In the genomic region with DNA sequence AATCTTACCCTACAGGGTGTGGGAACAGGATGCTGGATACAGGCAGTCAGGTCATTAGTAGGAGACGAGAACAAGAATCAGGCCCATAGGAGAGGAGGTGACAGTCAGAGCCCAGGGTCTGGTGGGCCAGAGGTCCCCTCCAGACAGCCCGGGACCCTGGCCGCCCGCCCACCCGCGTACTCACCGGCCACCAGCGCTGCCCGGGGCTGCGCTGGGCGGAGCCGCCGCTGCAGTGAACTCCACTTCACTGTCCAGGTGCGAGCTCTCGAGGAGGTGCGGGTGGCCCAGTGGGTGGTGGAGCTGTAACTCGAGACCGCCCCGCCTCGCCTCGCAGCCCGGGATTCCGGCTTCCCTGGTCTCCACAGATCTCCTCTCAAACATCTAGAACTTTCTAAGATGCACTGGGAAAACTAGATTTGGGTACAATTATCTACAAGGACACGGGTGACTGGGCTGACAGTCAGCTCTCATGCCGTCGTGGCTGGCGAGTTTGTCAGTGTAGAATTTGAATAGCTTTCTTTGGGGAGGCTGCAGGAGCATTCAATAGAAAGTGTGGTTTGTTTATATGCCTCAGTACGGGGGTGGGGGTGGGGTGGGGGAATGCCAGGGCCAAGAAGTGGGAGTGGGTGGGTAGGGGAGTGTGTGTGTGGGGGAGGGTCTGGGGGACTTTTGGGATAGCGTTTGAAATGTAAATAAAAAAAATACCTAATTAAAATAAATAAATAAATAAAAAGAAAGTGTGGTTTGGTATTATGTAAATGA, we compare ENCODE assay signal across 8 mouse cellular contexts. TPM values are rescaled to one million over a fixed set of nuclear protein-coding genes. Genes with fewer than 3 reads are reported as not detected.
DNase-seq lines count a peak whose midpoint lies in the region; ATAC-seq and TF ChIP-seq lines count a peak whose summit lies in the region.

A gene (minus strand): TSS at position 259 of the 762 bp plus-strand sequence.

- no peaks in the 10 kb centered on the region for H3K4me1 ChIP-seq in kidney, embryonic 14.5 days (ENCODE audit: control insufficient read depth, insufficient read depth, low read length)
- no peaks in the 10 kb centered on the region; the same call in 1 of the 2 replicates for H3K4me1 ChIP-seq in hindbrain, embryonic 11.5 days (replicated peaks; ENCODE audit: control insufficient read depth, insufficient read depth, low read length)
- H3K4me1 ChIP-seq in liver, postnatal 0 days (ENCODE audit: insufficient read depth): no peaks in the 10 kb centered on the region; the same call in 1 of the 2 replicates
- H3K4me1 ChIP-seq in stomach, embryonic 14.5 days (ENCODE audit: control insufficient read depth, insufficient read depth, low read length): peaks cover 3% of the 10 kb centered on the region; the same call in 1 of the 2 replicates

- H3K9me3 ChIP-seq in kidney, embryonic 14.5 days (ENCODE audit: control insufficient read depth, low read length): no peaks in the 10 kb centered on the region
- H3K9me3 ChIP-seq in hindbrain, embryonic 11.5 days (ENCODE audit: control insufficient read depth, low read length): no peaks in the 10 kb centered on the region
- H3K9me3 ChIP-seq in liver, postnatal 0 days (ENCODE audit: low read length): no peaks in the 10 kb centered on the region
- no peaks in the 10 kb centered on the region for H3K9me3 ChIP-seq in stomach, embryonic 14.5 days (ENCODE audit: control insufficient read depth, low read depth, low read length)

- TF ChIP-seq CTCF in liver, postnatal 0 days (IDR thresholded peaks at IDR 0.05; ENCODE audit: low read depth): no peak

- no peak for DNase-seq in kidney, adult 9 months
- peak; percentile 13 to 20 for DNase-seq in cerebellum, postnatal 14 days
- DNase-seq in hindbrain, embryonic 11.5 days (ENCODE audit: low spot score): peak; percentile 25
- DNase-seq in liver, postnatal 0 days: no peak
- no peak for DNase-seq in left cerebral cortex, adult 8-10 months (ENCODE audit: low spot score in 2 of 2)

- WGBS in kidney, embryonic 14.5 days: 2% methylated on average over 29 of the region's 29 CpGs
- WGBS in hindbrain, embryonic 11.5 days: 2% methylated on average over 27 of the region's 29 CpGs
- WGBS in liver, postnatal 0 days (ENCODE audit: insufficient replicate concordance): 3% methylated on average over 29 of the region's 29 CpGs
- under 1% methylated on average over 29 of the region's 29 CpGs for WGBS in stomach, embryonic 14.5 days

- H3K36me3 ChIP-seq in kidney, embryonic 14.5 days (ENCODE audit: control insufficient read depth, insufficient read depth, low read length): no peaks in the 10 kb centered on the region
- H3K36me3 ChIP-seq in hindbrain, embryonic 11.5 days (ENCODE audit: control insufficient read depth, insufficient read depth, low read length): no peaks in the 10 kb centered on the region
- no peaks in the 10 kb centered on the region for H3K36me3 ChIP-seq in liver, postnatal 0 days (replicated peaks; ENCODE audit: insufficient read depth, low read length)
- H3K36me3 ChIP-seq in stomach, embryonic 14.5 days (ENCODE audit: control insufficient read depth, insufficient read depth, low read length): no peaks in the 10 kb centered on the region

- peak within 1 kb of the TSS; percentile 24 for H3K4me3 ChIP-seq in kidney, embryonic 14.5 days (ENCODE audit: low read length)
- peak within 1 kb of the TSS; percentile 20; the same call in 1 of the 2 replicates for H3K4me3 ChIP-seq in hindbrain, embryonic 11.5 days (ENCODE audit: low read depth, low read length)
- peak within 1 kb of the TSS; percentile 10; the same call in 1 of the 2 replicates for H3K4me3 ChIP-seq in liver, postnatal 0 days (ENCODE audit: low read depth, low read length)
- no peak within 1 kb of the TSS; the same call in 1 of the 2 replicates for H3K4me3 ChIP-seq in stomach, embryonic 14.5 days (ENCODE audit: low read depth, low read length)

- ATAC-seq in kidney, embryonic 14.5 days (ENCODE audit: low FRiP score, low TSS enrichment): peak; percentile 69
- ATAC-seq in hindbrain, embryonic 11.5 days (ENCODE audit: low FRiP score): peak; percentile 49; the same call in 1 of the 2 replicates
- ATAC-seq in liver, postnatal 0 days: no peak
- 0 out of 2 replicates have a peak, but pooled peaks have one; percentile 71 for ATAC-seq in stomach, embryonic 14.5 days (ENCODE audit: insufficient number of reproducible peaks, insufficient read depth, low FRiP score, low read depth)
- ATAC-seq in monocyte, adult 5-6 weeks (replicated peaks; ENCODE audit: insufficient number of reproducible peaks, low FRiP score, low TSS enrichment, poor library complexity, severe bottlenecking): no peak

- H3K9ac ChIP-seq in kidney, embryonic 14.5 days (ENCODE audit: low read depth, low read length): no peak within 1 kb of the TSS
- no peak within 1 kb of the TSS for H3K9ac ChIP-seq in hindbrain, embryonic 11.5 days (ENCODE audit: low read depth, low read length)
- no peak within 1 kb of the TSS for H3K9ac ChIP-seq in liver, postnatal 0 days (replicated peaks)
- no peak within 1 kb of the TSS for H3K9ac ChIP-seq in stomach, embryonic 14.5 days (replicated peaks; ENCODE audit: low read depth, low read length)

- peaks cover 3% of the 10 kb centered on the region; the same call in 1 of the 2 replicates for H3K27me3 ChIP-seq in kidney, embryonic 14.5 days (ENCODE audit: control insufficient read depth, insufficient read depth, low read length)
- peaks cover 3% of the 10 kb centered on the region; the same call in 1 of the 2 replicates for H3K27me3 ChIP-seq in hindbrain, embryonic 11.5 days (ENCODE audit: control insufficient read depth, insufficient read depth, low read length)
- peaks cover 4% of the 10 kb centered on the region; the same call in 1 of the 2 replicates for H3K27me3 ChIP-seq in liver, postnatal 0 days (ENCODE audit: insufficient read depth, low read length)
- no peaks in the 10 kb centered on the region for H3K27me3 ChIP-seq in stomach, embryonic 14.5 days (ENCODE audit: control insufficient read depth, insufficient read depth, low read length)

- H3K27ac ChIP-seq in kidney, embryonic 14.5 days (ENCODE audit: low read depth, low read length): no peak within 1 kb of the TSS
- H3K27ac ChIP-seq in hindbrain, embryonic 11.5 days (ENCODE audit: low read depth, low read length): no peak within 1 kb of the TSS
- H3K27ac ChIP-seq in liver, postnatal 0 days (ENCODE audit: low read depth): no peak within 1 kb of the TSS
- no peak within 1 kb of the TSS for H3K27ac ChIP-seq in stomach, embryonic 14.5 days (ENCODE audit: low read length)

- peak within 1 kb of the TSS; percentile 39 for H3K4me2 ChIP-seq in kidney, embryonic 14.5 days (replicated peaks; ENCODE audit: low read depth, low read length)
- H3K4me2 ChIP-seq in hindbrain, embryonic 11.5 days (replicated peaks; ENCODE audit: low read depth, low read length): peak within 1 kb of the TSS; percentile 44
- H3K4me2 ChIP-seq in liver, postnatal 0 days (ENCODE audit: low read depth, low read length): peak within 1 kb of the TSS; percentile 47
- peak within 1 kb of the TSS; percentile 39 for H3K4me2 ChIP-seq in stomach, embryonic 14.5 days (replicated peaks; ENCODE audit: low read depth, low read length)

- no peak for TF ChIP-seq EP300 in liver, postnatal 0 days (IDR thresholded peaks at IDR 0.05; ENCODE audit: low read depth)

RNA-seq across cellular contexts. Expression of the gene that starts here (rescaled TPM):
- polyA plus RNA-seq in kidney, embryonic 14.5 days (2014; fragmentation: Nextera tagmentation; extraction: Ambion mirVana): not detected in 2 replicates
- not detected in 2 replicates for polyA plus RNA-seq in hindbrain, embryonic 11.5 days (2014; fragmentation: Nextera tagmentation; extraction: Ambion mirVana)
- polyA plus RNA-seq in liver, postnatal 0 days (2015; fragmentation: Nextera tagmentation; extraction: Ambion mirVana): not detected in 2 replicates
- not detected in 2 replicates for polyA plus RNA-seq in stomach, embryonic 14.5 days (2014; fragmentation: Nextera tagmentation; extraction: Ambion mirVana)
- total RNA-seq in left cerebral cortex, adult 8-10 months (2022): under 1 TPM; 0.23 to 0.43 (median 0.38) TPM
- total RNA-seq in monocyte, adult 5-6 weeks (2017): not detected in 3 replicates

Comparison
In these comparisons a context has a peak if more than half of its experiments do, and no peak if none do; other contexts are left out.
1. Peak in ATAC-seq, H3K4me3 ChIP-seq and H3K4me2 ChIP-seq in kidney, embryonic 14.5 days; RNA of the gene not detected or under 1 TPM.
2. Peak in DNase-seq, ATAC-seq, H3K4me3 ChIP-seq and H3K4me2 ChIP-seq in hindbrain, embryonic 11.5 days; RNA of the gene not detected or under 1 TPM.
3. Peak in ATAC-seq and H3K4me2 ChIP-seq in stomach, embryonic 14.5 days; RNA of the gene not detected or under 1 TPM.
4. DNase-seq: peak in cerebellum, postnatal 14 days (2 of 2); none in kidney, adult 9 months (single experiment), liver, postnatal 0 days (single experiment) and left cerebral cortex, adult 8-10 months (0 of 2).
5. Peak in every context shown above with its lines, with median percentiles within 50 percentile points of each other: H3K4me2 ChIP-seq.